Mouse (Mus musculus) heart, embryonic 14.5 days (tissue): ENCODE results near the gene Slc37a1. TPM values are rescaled to one million over a fixed set of nuclear protein-coding genes. Genes with fewer than 3 reads are reported as not detected.

Experiments used
- ATAC-seq: fragments of 200-750 bp; cut with Nextera tagmentation; 2 replicates; pipeline ENCODE4 v1.8.0; 2017; ENCODE audit warnings: low read depth, moderate TSS enrichment; ENCODE audit not compliant: insufficient number of reproducible peaks, insufficient read depth, low FRiP score
- H3K27ac ChIP-seq, 2 experiments: fragments of 200-500 bp in 1 of 2; fragments of 300-500 bp in 1 of 2; sonication (generic) in 1 of 2; replicated peaks in 1 of 2; 2 replicates each; pipeline ENCODE4 v1.5.1; 2012 to 2014; ENCODE audit warnings: low read depth in 2 of 2, low read length in 2 of 2, control low read depth in 1 of 2, mild to moderate bottlenecking in 1 of 2, mixed read lengths in 1 of 2; ENCODE audit not compliant: control insufficient read depth in 1 of 2, insufficient read depth in 1 of 2
- H3K27me3 ChIP-seq: fragments of 300-500 bp; sonication (generic); 2 replicates; pipeline ENCODE4 v1.6.1; 2014; ENCODE audit warnings: mild to moderate bottlenecking, low read length, control low read depth; ENCODE audit not compliant: control insufficient read depth, insufficient read depth
- H3K36me3 ChIP-seq: fragments of 300-500 bp; sonication (generic); 2 replicates; pipeline ENCODE4 v1.6.1; 2014; ENCODE audit warnings: mild to moderate bottlenecking, control low read depth, low read length, mixed read lengths; ENCODE audit not compliant: control insufficient read depth, insufficient read depth
- H3K4me1 ChIP-seq, 2 experiments: fragments of 200-500 bp in 1 of 2; fragments of 300-500 bp in 1 of 2; sonication (generic) in 1 of 2; 2 replicates each; pipeline ENCODE4 v1.6.1; 2012 to 2014; ENCODE audit warnings: low read length in 2 of 2, control low read depth in 1 of 2, mixed read lengths in 1 of 2; ENCODE audit not compliant: control insufficient read depth in 2 of 2, insufficient read depth in 2 of 2
- H3K4me2 ChIP-seq: fragments of 300-500 bp; sonication (generic); 2 replicates; pipeline ENCODE4 v1.6.1; 2014; ENCODE audit warnings: mild to moderate bottlenecking, low read length
- H3K4me3 ChIP-seq, 2 experiments: fragments of 200-500 bp in 1 of 2; fragments of 300-500 bp in 1 of 2; sonication (generic) in 1 of 2; 2 replicates each; pipeline ENCODE4 v1.5.1; 2012 to 2014; ENCODE audit warnings: low read length in 2 of 2, mild to moderate bottlenecking in 2 of 2, control low read depth in 1 of 2, low read depth in 1 of 2, moderate library complexity in 1 of 2; ENCODE audit not compliant: control insufficient read depth in 1 of 2, insufficient read depth in 1 of 2
- H3K9ac ChIP-seq: fragments of 300-500 bp; sonication (generic); 2 replicates; pipeline ENCODE4 v1.6.1; 2014; ENCODE audit warnings: mild to moderate bottlenecking, low read length
- H3K9me3 ChIP-seq: fragments of 300-500 bp; sonication (generic); 2 replicates; pipeline ENCODE4 v1.6.1; 2016; ENCODE audit warnings: low read length, control low read depth; ENCODE audit not compliant: control insufficient read depth
- WGBS: fragments of 180-500 bp; shearing (Covaris S2); extraction: QIAGEN DNeasy Blood & Tissue Kit; methylation state at CpG from one replicate; pipeline ENCODE4 v1.1.7; 2014; 5-methylcytosine and 5-hydroxymethylcytosine counted together
- polyA plus RNA-seq: library from polyadenylated mRNA; unstranded; fragments of >200 nt; fragmentation: Nextera tagmentation; extraction: Ambion mirVana; gene quantifications from 2 replicates; pipeline ENCODE4 v1.2.1, GENCODE M21; 2014

Gene Slc37a1
- polyA plus RNA-seq, 1 experiment from 2014 or later = 8.0 TPM

- Histone ChIP-seq H3K27me3 (no peaks in the 10 kb centered on the region), H3K9me3 (no peaks in the 10 kb centered on the region), H3K4me2 (no peak overlapping the region), H3K4me3 (no peak overlapping the region), H3K9ac (no peak overlapping the region), H3K36me3 (no peaks in the 10 kb centered on the region), H3K27ac (no peak overlapping the region), H3K4me1 (no peaks in the 10 kb centered on the region)
- no peak for ATAC-seq
- 29% methylated on average over 7 of the region's 7 CpGs for WGBS
These were observed 3.9 kb upstream of the Slc37a1 start for GRCm38 (mm10) chr17:31282687-31283053.

GRCm38 (mm10) chr17:31285867-31286266 lies 725 bp upstream of the Slc37a1 start:
- H3K9me3 ChIP-seq = no peaks in the 10 kb centered on the region
- no peaks in the 10 kb centered on the region for H3K36me3 ChIP-seq
- 76% methylated on average over 2 of the region's 2 CpGs for WGBS
- H3K4me1 ChIP-seq = no peaks in the 10 kb centered on the region
- ATAC-seq = no peak
- no peak overlapping the region for H3K4me3 ChIP-seq
- no peak overlapping the region for H3K27ac ChIP-seq
- no peak overlapping the region for H3K9ac ChIP-seq
- H3K4me2 ChIP-seq = no peak overlapping the region
- H3K27me3 ChIP-seq = no peaks in the 10 kb centered on the region

GRCm38 (mm10) chr17:31287216-31287615 lies 624 bp downstream of the Slc37a1 start:
- no peak for ATAC-seq
- no peaks in the 10 kb centered on the region for H3K27me3 ChIP-seq
- H3K9ac ChIP-seq = no peak overlapping the region

DNA sequence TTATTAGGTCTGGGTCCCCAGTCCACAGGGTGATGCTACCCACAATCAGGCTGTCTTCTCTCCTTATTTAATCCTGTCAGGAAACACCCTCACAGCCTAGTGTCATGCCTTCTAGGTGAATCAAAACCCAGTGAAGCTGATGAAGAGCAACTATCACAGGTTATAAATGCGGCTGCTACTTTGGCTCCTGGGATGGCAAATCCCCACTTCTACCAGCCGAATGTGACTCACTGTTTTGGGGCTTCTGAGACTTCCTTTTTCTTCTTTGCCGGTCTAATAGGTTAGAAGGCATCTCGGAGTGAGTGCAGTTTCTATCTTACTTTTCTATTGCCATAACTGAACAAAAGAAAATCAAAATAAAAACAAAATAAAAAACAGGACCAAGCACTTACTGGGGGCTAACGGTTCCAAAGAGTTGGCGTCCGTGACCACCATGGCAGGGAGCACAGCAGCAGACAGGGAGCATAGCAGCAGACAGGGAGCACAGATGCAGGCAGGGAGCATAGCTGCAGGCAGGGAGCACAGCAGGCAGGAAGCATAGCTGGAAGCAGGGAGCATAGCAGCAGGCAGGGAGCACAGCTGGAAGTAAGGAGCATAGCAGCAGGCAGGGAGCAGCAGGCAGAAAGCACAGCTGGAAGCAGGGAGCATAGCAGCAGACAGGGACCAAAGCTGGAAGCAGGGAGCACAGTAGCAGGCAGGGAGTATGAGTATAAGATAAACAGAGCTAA lies 2.6 kb downstream of the Slc37a1 start:
- Histone ChIP-seq H3K27me3 (no peaks in the 10 kb centered on the region), H3K4me2 (no peak overlapping the region), H3K9me3 (no peaks in the 10 kb centered on the region), H3K9ac (no peak overlapping the region), H3K27ac (no peak overlapping the region), H3K36me3 (no peaks in the 10 kb centered on the region), H3K4me1 (no peaks in the 10 kb centered on the region), H3K4me3 (no peak overlapping the region)
- 57% methylated on average over 7 of the region's 7 CpGs for WGBS
- no peak for ATAC-seq

More at GRCm38 (mm10) chr17:31287216-31287615, 624 bp downstream of the Slc37a1 start:
- whole genome bisulfite sequencing = 88% methylated on average over 3 of the region's 3 CpGs
- Histone ChIP-seq H3K27ac (no peak overlapping the region), H3K4me1 (no peaks in the 10 kb centered on the region), H3K4me3 (no peak overlapping the region), H3K4me2 (no peak overlapping the region), H3K9me3 (no peaks in the 10 kb centered on the region), H3K36me3 (no peaks in the 10 kb centered on the region)

- Histone ChIP-seq H3K27me3 (no peaks in the 10 kb centered on the region), H3K9ac (no peak overlapping the region), H3K4me3 (no peak overlapping the region), H3K9me3 (no peaks in the 10 kb centered on the region), H3K4me2 (no peak overlapping the region), H3K27ac (no peak overlapping the region), H3K36me3 (no peaks in the 10 kb centered on the region), H3K4me1 (peaks cover 0 to under 1% of the 10 kb centered on the region in 2 experiments; a peak in 1 of 4 replicates)
- ATAC-seq = no peak
These were observed 3.7 kb downstream of the Slc37a1 start for GRCm38 (mm10) chr17:31290311-31290710.

DNA sequence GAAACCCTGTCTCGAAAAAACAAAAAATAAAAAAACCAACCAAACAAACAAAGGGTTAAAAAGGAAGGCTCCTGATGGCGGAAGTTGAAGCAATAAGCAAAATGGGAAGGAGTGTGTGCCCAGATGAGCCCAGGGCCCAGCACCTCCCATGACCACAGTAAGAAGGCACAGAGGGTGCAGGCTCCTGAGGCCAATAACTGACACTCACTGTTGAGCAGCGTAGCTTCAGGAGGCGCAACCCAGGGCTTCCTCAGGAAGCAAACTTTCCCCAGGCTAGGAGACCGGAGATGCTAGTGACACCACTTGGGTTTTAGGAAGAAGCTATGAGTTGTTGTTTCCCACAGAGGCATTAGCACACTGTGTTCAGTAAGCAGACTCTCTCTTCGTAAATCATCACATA lies 4.3 kb downstream of the Slc37a1 start:
- no peak overlapping the region for H3K4me3 ChIP-seq
- H3K4me2 ChIP-seq = no peak overlapping the region
- no peak overlapping the region for H3K27ac ChIP-seq
- 70% methylated on average over 6 of the region's 6 CpGs for whole genome bisulfite sequencing
- H3K4me1 ChIP-seq = peaks cover 4 to 6% of the 10 kb centered on the region in 2 experiments; a peak in 3 of 4 replicates
- peaks cover 5% of the 10 kb centered on the region; the same call in 1 of the 2 replicates for H3K27me3 ChIP-seq
- no peak for ATAC-seq
- no peaks in the 10 kb centered on the region for H3K36me3 ChIP-seq
- no peaks in the 10 kb centered on the region for H3K9me3 ChIP-seq
- no peak overlapping the region for H3K9ac ChIP-seq

GRCm38 (mm10) chr17:31294363-31295214 lies 8.0 kb downstream of the Slc37a1 start:
- Histone ChIP-seq H3K9ac (no peak overlapping the region), H3K9me3 (no peaks in the 10 kb centered on the region), H3K4me1 (peaks cover 22 to 33% of the 10 kb centered on the region in 2 experiments), H3K4me3 (no peak overlapping the region), H3K27me3 (peaks cover 6% of the 10 kb centered on the region; the same call in 1 of the 2 replicates), H3K4me2 (peak overlapping the region; percentile 100), H3K36me3 (no peaks in the 10 kb centered on the region), H3K27ac (no peak overlapping the region)
- ATAC-seq = no peak
- WGBS = 83% methylated on average over 15 of the region's 15 CpGs
